Mouse (Mus musculus) hindbrain, embryonic 11.5 days (tissue): ENCODE data around the gene Gm20388. TPM values are rescaled to one million over a fixed set of nuclear protein-coding genes. Genes with fewer than 3 reads are reported as not detected.
A peak's percentile ranks its signal among the peaks of the same experiment; 100 is the strongest.

ENCODE experiments used
- ATAC-seq: fragments of 200-750 bp; cut with Nextera tagmentation; 2 replicates; pipeline ENCODE4 v1.8.0; 2017; ENCODE audit warnings: mild to moderate bottlenecking, moderate TSS enrichment, moderate library complexity; ENCODE audit not compliant: low FRiP score
- DNase-seq: peaks from one replicate; pipeline ENCODE4 v3.0.0-alpha.2; 2015; ENCODE audit warnings: low spot score
- H3K27ac ChIP-seq: fragments of 300-500 bp; sonication (generic); 2 replicates; pipeline ENCODE4 v1.5.1; 2014; ENCODE audit warnings: mild to moderate bottlenecking, low read depth, low read length
- H3K27me3 ChIP-seq: fragments of 300-500 bp; sonication (generic); 2 replicates; pipeline ENCODE4 v1.6.1; 2014; ENCODE audit warnings: mild to moderate bottlenecking, low read length, moderate library complexity, mixed read lengths; ENCODE audit not compliant: control insufficient read depth, insufficient read depth
- H3K36me3 ChIP-seq: fragments of 300-500 bp; sonication (generic); 2 replicates; pipeline ENCODE4 v1.6.1; 2014; ENCODE audit warnings: mild to moderate bottlenecking, low read length, moderate library complexity, mixed read lengths; ENCODE audit not compliant: control insufficient read depth, insufficient read depth
- H3K4me1 ChIP-seq: fragments of 300-500 bp; sonication (generic); replicated peaks from 2 replicates; pipeline ENCODE4 v1.6.1; 2014; ENCODE audit warnings: low read length, mixed read lengths; ENCODE audit not compliant: control insufficient read depth, insufficient read depth
- H3K4me2 ChIP-seq: fragments of 300-500 bp; sonication (generic); replicated peaks from 2 replicates; pipeline ENCODE4 v1.6.1; 2014; ENCODE audit warnings: mild to moderate bottlenecking, low read depth, low read length
- H3K4me3 ChIP-seq: fragments of 300-500 bp; sonication (generic); 2 replicates; pipeline ENCODE4 v1.5.1; 2014; ENCODE audit warnings: low read depth, low read length
- H3K9ac ChIP-seq: fragments of 300-500 bp; sonication (generic); 2 replicates; pipeline ENCODE4 v1.6.1; 2014; ENCODE audit warnings: low read depth, low read length
- H3K9me3 ChIP-seq: fragments of 300-500 bp; sonication (generic); 2 replicates; pipeline ENCODE4 v1.6.1; 2016; ENCODE audit warnings: low read length; ENCODE audit not compliant: control insufficient read depth
- WGBS: fragments of 180-500 bp; shearing (Covaris S2); extraction: QIAGEN DNeasy Blood & Tissue Kit; methylation state at CpG from one replicate; pipeline ENCODE4 v1.1.7; 2014; 5-methylcytosine and 5-hydroxymethylcytosine counted together
- polyA plus RNA-seq: library from polyadenylated mRNA; unstranded; fragments of >200 nt; fragmentation: Nextera tagmentation; extraction: Ambion mirVana; gene quantifications from 2 replicates; pipeline ENCODE4 v1.2.1, GENCODE M21; 2014

The Gm20388 gene
- polyA plus RNA-seq, 1 experiment from 2014 or later, result 11.8 TPM

DNA sequence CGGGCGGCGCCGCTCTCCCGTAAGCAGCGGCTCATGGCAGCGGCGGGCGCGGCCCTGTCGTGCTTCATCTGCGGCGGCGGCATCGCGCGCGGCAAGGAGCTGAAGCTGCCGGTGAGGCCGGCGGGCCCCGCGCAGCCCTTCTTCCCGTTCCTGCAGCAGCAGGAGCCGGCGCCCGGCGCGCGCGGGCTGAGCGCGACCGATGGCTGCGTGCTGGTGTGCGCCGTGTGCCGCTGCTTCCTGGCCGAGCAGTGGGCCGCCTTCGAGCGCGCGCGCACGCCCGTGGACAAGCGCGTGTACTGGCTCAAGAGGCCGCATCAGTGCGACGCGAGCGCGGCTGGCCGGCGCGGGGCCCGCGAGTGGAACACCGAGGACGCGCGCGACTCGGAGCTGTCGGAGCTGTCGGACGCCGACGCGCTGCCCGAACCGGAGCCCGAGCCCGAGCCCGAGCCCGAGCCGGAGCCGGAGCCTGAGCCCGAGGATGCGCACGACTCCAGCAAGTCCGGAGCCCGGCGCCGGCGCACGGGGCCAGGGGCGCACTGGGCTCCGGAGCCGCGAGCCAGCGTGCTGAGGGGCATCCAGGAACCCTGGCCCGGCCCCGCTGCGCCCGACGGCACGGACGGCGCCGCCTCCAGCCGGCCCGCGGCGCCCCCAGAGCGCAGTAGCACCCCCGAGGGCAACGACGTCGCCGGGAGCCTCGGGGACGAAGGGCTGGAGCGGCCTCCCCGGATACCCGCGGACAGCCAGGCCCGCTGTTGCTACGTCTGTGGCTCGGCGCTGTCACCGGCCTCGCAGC is 318.3 kb downstream of the Gm20388 start:
- H3K4me1 ChIP-seq, result peaks cover 60% of the 10 kb centered on the region
- ATAC-seq (no peak), DNase-seq (peak; percentile 68)
- peak overlapping the region; percentile 77 for H3K27ac ChIP-seq
- peak overlapping the region; percentile 76 for H3K9ac ChIP-seq
- peak overlapping the region; percentile 60 for H3K4me3 ChIP-seq
- H3K27me3 ChIP-seq, result peaks cover 19% of the 10 kb centered on the region
- H3K4me2 ChIP-seq, result peak overlapping the region; percentile 98
- WGBS, result under 1% methylated on average over 83 of the region's 125 CpGs
- no peaks in the 10 kb centered on the region for H3K36me3 ChIP-seq
- H3K9me3 ChIP-seq, result no peaks in the 10 kb centered on the region

DNA sequence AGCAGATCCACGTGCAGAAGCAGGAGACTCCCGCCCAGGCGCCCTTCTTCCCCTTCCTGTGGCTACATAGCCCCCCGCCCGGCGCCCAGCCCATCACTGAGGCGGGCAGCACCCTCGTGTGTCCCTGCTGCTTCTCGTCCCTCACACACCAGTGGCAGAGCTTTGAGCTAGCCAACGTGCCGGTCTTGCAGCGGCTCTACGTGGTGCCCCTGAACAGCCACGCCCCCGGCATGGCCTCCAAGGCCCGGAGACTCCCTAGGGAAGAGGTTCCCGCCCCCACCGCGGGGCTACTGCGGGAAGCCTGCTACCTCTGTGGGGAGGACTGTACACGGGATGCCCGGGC is 318.9 kb downstream of the Gm20388 start:
- 0 out of 2 replicates have a peak, but pooled peaks have one; percentile 5 for ATAC-seq
- under 1% methylated on average over 19 of the region's 22 CpGs for WGBS
- peak overlapping the region; percentile 76 for H3K9ac ChIP-seq
- DNase-seq, result peak; percentile 58
- no peaks in the 10 kb centered on the region for H3K9me3 ChIP-seq
- peaks cover 19% of the 10 kb centered on the region for H3K27me3 ChIP-seq
- H3K4me1 ChIP-seq, result peaks cover 60% of the 10 kb centered on the region
- peak overlapping the region; percentile 60 for H3K4me3 ChIP-seq
- H3K36me3 ChIP-seq, result no peaks in the 10 kb centered on the region
- H3K4me2 ChIP-seq, result peak overlapping the region; percentile 98
- no peak overlapping the region for H3K27ac ChIP-seq

DNA sequence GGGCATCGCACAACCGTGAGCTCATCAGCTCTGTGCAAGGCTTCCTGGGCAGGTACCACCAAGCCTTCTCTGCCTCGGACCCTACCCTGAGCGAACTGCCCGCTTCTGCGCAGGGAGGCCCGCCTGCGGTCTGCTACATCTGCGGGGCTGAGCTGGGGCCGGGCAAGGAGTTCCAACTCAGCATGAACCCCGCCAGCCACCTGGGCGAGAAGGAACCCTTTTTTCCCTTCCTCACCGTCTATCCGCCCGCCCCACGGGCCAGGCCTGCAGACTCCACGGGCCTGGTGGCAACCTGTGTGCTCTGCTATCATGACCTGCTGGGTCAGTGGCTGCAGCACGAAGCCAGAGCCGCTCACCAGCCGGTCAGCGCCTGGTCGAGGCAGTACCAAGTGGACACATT is 319.4 kb downstream of the Gm20388 start:
- H3K9me3 ChIP-seq, result no peaks in the 10 kb centered on the region
- ATAC-seq, result no peak
- no peaks in the 10 kb centered on the region for H3K36me3 ChIP-seq
- peak overlapping the region; percentile 98 for H3K4me2 ChIP-seq
- WGBS, result 11% methylated on average over 21 of the region's 22 CpGs
- peak overlapping the region; percentile 76 for H3K9ac ChIP-seq
- peaks cover 19% of the 10 kb centered on the region for H3K27me3 ChIP-seq
- no peak for DNase-seq
- H3K4me3 ChIP-seq, result peak overlapping the region; percentile 60
- no peak overlapping the region for H3K27ac ChIP-seq
- peaks cover 56% of the 10 kb centered on the region for H3K4me1 ChIP-seq

DNA sequence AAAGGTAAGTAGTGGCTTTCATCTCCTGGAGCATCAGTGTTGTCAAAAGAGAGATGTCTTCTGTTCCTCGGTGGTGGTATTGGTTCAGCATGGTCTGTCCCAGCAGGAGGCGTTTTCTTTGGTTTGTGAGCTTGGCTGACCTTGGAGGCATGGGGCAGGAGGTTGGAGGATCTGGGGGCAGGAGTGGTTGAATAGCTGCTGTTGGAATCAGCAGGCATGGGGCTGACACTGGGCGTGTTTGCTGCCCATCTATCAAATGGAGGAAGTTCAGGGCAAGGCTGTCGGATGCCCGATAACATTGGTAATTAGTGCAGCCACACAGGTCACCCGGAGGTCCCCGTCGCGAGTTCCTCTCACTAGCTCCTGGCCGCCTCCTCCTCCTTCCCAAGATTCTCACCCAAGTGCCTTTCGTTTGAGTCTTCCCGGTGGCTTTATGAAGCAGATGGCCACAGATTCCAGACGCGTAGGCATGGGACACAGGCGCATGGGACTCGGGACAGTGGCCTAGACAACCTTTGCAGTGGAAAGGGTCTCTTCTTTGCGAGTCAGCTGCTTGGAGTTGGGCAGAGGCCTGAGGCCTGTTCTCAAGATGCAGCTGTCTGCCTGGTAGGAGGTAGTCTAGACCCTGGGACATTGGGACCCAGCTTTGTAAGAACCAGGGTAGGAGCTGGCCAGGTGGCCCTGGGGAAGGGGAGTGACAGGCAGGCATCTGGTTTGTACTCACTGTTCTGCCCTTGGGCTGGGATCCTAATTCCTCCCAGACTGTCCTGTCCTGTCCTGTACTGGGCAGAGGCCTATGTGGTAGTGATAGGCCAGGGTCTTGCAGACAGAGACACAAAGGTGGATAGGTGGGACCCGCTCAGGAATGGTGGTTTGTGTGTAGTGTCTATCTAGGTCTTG is 320.3 kb downstream of the Gm20388 start:
- no peak overlapping the region for H3K27ac ChIP-seq
- H3K4me2 ChIP-seq, result peak overlapping the region; percentile 98
- ATAC-seq (no peak), DNase-seq (no peak)
- H3K4me3 ChIP-seq, result peak overlapping the region; percentile 60
- no peaks in the 10 kb centered on the region for H3K9me3 ChIP-seq
- no peaks in the 10 kb centered on the region for H3K36me3 ChIP-seq
- H3K9ac ChIP-seq, result peak overlapping the region; percentile 76
- 19% methylated on average over 18 of the region's 18 CpGs for WGBS
- H3K27me3 ChIP-seq, result peaks cover 19% of the 10 kb centered on the region
- H3K4me1 ChIP-seq, result peaks cover 51% of the 10 kb centered on the region

DNA sequence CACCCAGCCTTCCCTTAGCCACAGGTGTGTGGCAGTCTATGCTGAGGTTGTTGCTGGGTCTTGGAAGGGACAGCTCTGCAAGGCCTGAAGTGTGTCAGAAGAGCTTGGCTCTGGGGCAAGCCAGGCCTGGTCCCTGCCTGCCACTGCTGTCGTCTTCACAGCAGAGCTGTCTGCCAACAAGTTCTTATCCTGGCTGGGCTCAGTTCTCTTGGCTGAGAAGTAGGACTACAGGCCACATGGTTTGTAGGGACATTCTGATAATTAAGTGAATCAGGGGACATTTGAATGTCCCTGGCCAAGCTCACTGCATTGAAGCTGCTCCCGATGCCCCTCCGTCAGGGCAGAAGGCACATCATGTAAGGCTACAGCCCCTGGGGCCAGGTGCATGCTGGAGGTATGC is 321.2 kb downstream of the Gm20388 start:
- DNase-seq (no peak), ATAC-seq (no peak)
- Histone ChIP-seq H3K9ac (no peak overlapping the region), H3K4me2 (peak overlapping the region; percentile 98), H3K9me3 (no peaks in the 10 kb centered on the region), H3K4me3 (peak overlapping the region; percentile 60), H3K27ac (no peak overlapping the region), H3K36me3 (no peaks in the 10 kb centered on the region), H3K4me1 (peaks cover 47% of the 10 kb centered on the region), H3K27me3 (peaks cover 19% of the 10 kb centered on the region)
- WGBS, result 84% methylated on average over 3 of the region's 3 CpGs

DNA sequence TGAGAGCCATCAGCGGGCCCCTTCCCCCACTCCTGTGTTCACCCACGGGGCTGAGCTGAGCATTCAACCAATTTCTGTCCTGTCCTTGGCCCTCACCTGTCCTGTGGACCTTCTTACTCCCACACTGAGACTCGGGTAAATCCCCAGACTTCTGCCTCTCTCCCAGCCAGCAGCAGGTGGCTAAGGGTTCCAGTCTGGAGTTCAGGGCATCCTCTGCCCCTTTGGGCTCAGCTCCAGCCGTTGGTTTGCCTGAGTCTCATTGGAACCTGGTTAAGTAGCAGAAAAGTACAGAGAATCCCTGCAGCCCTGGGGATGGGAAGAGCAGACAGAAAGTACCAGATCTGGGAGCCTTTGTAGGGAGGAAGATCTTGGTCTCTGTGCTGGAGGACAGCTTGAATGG is 321.8 kb downstream of the Gm20388 start:
- Histone ChIP-seq H3K4me1 (peaks cover 43% of the 10 kb centered on the region), H3K4me2 (peak overlapping the region; percentile 98), H3K36me3 (no peaks in the 10 kb centered on the region), H3K27me3 (peaks cover 19% of the 10 kb centered on the region), H3K4me3 (peak overlapping the region; percentile 60), H3K27ac (no peak overlapping the region), H3K9ac (peak overlapping the region; percentile 20; the same call in 1 of the 2 replicates), H3K9me3 (no peaks in the 10 kb centered on the region)
- DNase-seq (no peak), ATAC-seq (no peak)
- 55% methylated on average over 4 of the region's 4 CpGs for WGBS

DNA sequence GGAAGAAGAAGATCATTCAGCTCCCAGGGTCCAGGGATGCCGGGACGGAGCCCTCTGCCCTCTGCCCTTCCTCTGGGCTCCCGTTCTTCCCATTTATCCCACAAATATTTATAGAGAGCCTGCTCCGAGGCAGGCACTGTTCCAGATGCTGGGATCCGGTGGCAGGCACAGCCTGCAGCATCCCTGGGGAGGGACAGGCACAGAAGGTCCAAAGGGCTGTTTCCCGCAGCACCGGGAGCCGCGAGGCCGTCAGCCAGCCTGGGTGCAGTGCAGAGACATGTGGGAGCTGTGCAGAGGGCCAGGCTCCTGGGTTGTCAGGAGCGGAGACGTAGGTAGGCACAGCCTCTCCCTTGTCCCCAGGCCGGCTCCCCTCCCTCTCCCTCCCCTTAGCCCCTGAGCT is 322.3 kb downstream of the Gm20388 start:
- H3K4me2 ChIP-seq, result peak overlapping the region; percentile 98
- 31% methylated on average over 13 of the region's 13 CpGs for WGBS
- DNase-seq (no peak), ATAC-seq (no peak)
- peak overlapping the region; percentile 60 for H3K4me3 ChIP-seq
- peaks cover 37% of the 10 kb centered on the region for H3K4me1 ChIP-seq
- H3K27ac ChIP-seq, result no peak overlapping the region
- H3K9me3 ChIP-seq, result no peaks in the 10 kb centered on the region
- H3K9ac ChIP-seq, result peak overlapping the region; percentile 20; the same call in 1 of the 2 replicates
- H3K36me3 ChIP-seq, result no peaks in the 10 kb centered on the region
- H3K27me3 ChIP-seq, result peaks cover 19% of the 10 kb centered on the region

DNA sequence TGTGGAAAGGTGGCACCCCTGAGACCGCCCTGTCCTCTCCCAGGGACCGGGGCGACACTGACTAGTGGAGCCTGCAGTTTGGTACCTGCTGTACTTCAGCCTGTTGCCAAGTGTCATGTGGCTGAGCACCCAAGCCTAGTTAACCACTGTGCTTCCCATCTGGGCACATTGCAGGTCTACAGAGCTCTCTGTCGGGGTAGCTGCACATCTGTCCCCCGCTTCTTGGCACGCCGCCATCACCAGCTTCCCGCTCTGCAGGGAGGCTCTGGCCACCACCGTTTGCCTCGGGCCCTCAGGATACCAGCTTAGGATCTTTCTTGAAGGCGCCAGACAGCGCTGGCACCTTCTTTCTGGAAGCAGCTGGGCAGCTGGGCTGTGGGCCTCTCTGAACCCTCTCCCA is 323.8 kb downstream of the Gm20388 start:
- Histone ChIP-seq H3K4me3 (no peak overlapping the region), H3K4me2 (no peak overlapping the region), H3K27ac (no peak overlapping the region), H3K4me1 (peaks cover 32% of the 10 kb centered on the region), H3K9ac (no peak overlapping the region; the same call in 1 of the 2 replicates), H3K27me3 (peaks cover 15% of the 10 kb centered on the region), H3K36me3 (no peaks in the 10 kb centered on the region), H3K9me3 (no peaks in the 10 kb centered on the region)
- ATAC-seq (no peak), DNase-seq (no peak)
- 73% methylated on average over 12 of the region's 12 CpGs for WGBS
